Mouse (Mus musculus): ENCODE measurements at regions not wholly inside any gene's neighbourhood (a gene's known extent, or its start where the extent isn't known, plus 50 kb on each side); places are given as distances from the start of the nearest gene placed in this dataset.

- TF ChIP-seq CTCF (IDR thresholded peaks at IDR 0.05; ENCODE audit: low read depth) (peak; percentile 96), EP300 (optimal IDR thresholded peaks at IDR 0.05) (no peak)
Measured at GRCm38 (mm10) chr19:6663391-6663790, 120.6 kb upstream of the Slc22a12 start.
